Mouse (Mus musculus) forebrain, embryonic 10.5 days (tissue): ENCODE results near the gene Zswim3. TPM values are rescaled to one million over a fixed set of nuclear protein-coding genes. Genes with fewer than 3 reads are reported as not detected.

Source experiments
- DNase-seq: peaks from one replicate; pipeline ENCODE4 v3.0.0-alpha.2; 2017; ENCODE audit warnings: low spot score; ENCODE audit errors: extremely low spot score
- H3K27ac ChIP-seq: fragments of 300-500 bp; sonication (generic); 2 replicates; pipeline ENCODE4 v1.5.1; 2016; ENCODE audit warnings: mild to moderate bottlenecking
- H3K27me3 ChIP-seq: fragments of 300-500 bp; sonication (generic); 2 replicates; pipeline ENCODE4 v1.6.1; 2016; ENCODE audit warnings: mild to moderate bottlenecking; ENCODE audit not compliant: poor library complexity, severe bottlenecking
- H3K36me3 ChIP-seq: fragments of 300-500 bp; sonication (generic); replicated peaks from 2 replicates; pipeline ENCODE4 v1.6.1; 2016; ENCODE audit warnings: mild to moderate bottlenecking, moderate library complexity
- H3K4me1 ChIP-seq: fragments of 300-500 bp; sonication (generic); 2 replicates; pipeline ENCODE4 v1.6.1; 2016
- H3K4me3 ChIP-seq: fragments of 300-500 bp; sonication (generic); 2 replicates; pipeline ENCODE4 v1.5.1; 2016; ENCODE audit warnings: mild to moderate bottlenecking, moderate library complexity
- H3K9me3 ChIP-seq: fragments of 300-500 bp; sonication (generic); 2 replicates; pipeline ENCODE4 v1.6.1; 2016; ENCODE audit warnings: mild to moderate bottlenecking, moderate library complexity
- WGBS: fragments of 180-500 bp; shearing (Covaris S2); methylation state at CpG from one replicate; pipeline ENCODE4 v1.1.7; 2016; 5-methylcytosine and 5-hydroxymethylcytosine counted together
- polyA plus RNA-seq: library from polyadenylated mRNA; unstranded; fragments of >200 nt; fragmentation: Nextera tagmentation; extraction: Ambion mirVana; gene quantifications from 2 replicates; pipeline ENCODE4 v1.2.1, GENCODE M21; 2016

Zswim3 gene
- polyA plus RNA-seq, 1 experiment from 2014 or later: 9.2 TPM

DNA sequence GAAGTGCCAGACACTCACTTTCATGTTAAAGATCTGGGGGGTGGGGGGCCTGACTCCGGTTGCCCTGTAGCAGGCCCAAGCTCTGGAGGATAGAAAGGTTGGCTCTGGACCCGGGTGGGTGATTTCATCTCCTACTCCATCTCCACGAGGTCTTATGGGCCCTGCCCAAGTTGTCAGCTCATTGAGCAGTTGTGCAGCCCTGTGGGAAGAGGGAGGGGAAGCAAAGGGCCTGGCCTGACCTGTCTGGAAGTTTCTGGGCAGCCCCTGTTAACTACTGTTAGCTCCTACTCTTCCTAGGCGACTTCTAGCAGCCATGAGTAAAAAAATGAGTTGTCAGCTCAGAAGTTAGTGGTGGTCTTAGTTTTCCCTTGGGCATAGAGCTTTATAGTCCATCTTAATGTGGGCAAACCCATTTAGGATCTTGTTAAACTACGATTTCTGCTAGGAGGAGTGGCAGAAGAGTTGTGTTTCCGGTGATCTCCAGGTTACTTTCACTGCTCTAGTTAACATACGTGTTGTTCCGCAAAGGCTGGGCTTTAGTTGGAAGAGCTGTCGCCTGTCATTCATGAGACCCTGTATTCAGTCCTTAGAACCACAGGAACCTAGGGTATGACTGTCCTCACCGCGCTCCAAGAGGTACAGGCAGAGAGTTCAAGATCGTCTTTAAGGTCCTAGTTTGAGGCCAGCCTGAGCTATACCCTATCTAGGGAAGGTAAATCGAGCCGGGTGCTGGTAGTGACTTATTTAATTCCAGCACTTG is 31.5 kb upstream of the Zswim3 start:
- WGBS: 82% methylated on average over 14 of the region's 14 CpGs
- Histone ChIP-seq H3K36me3 (peaks cover 37% of the 10 kb centered on the region), H3K27me3 (no peaks in the 10 kb centered on the region), H3K27ac (no peak overlapping the region), H3K4me1 (peaks cover 33% of the 10 kb centered on the region), H3K9me3 (no peaks in the 10 kb centered on the region), H3K4me3 (no peak overlapping the region)
- no peak for DNase-seq

DNA sequence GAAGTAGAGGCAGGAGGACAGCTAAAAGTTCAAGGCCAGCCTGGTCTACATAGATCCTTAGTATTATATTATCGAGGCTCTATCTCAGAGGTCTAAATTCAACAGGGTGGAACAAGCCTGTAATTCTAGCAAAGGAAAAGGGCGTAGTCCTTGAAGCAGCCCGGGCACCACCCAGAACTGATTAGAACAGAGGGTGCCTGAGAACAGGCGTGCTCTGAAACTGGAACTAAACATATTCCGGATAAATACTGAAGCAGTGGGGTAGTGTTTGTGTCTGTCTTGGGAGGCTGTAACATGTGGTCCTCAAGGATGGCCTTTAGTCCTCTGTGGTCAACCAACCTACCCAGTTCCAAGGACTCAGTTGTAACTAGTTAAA is 30.9 kb upstream of the Zswim3 start:
- no peak overlapping the region for H3K27ac ChIP-seq
- DNase-seq: no peak
- H3K9me3 ChIP-seq: no peaks in the 10 kb centered on the region
- no peak overlapping the region for H3K4me3 ChIP-seq
- H3K27me3 ChIP-seq: no peaks in the 10 kb centered on the region
- 87% methylated on average over 5 of the region's 5 CpGs for WGBS
- H3K4me1 ChIP-seq: peaks cover 33% of the 10 kb centered on the region
- peaks cover 36% of the 10 kb centered on the region for H3K36me3 ChIP-seq

DNA sequence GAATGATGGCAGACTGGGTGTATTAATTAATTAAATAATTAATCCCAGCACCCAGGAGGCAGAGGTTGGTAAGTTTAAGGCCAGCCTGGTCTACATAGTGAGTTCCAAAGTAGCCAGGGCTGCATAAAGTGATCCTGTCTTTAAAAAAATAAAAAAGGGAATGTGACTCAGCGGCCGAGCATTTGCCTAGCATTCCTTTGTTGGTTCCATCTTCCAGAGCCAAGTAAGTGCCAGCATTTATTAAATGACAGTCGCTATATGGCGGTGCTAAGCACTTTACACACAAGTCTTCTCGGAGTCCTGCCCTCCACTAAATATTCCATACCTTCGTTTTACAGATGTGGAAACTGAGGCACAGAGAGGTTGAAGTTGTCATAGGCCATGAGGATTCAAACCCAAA is 28.8 kb upstream of the Zswim3 start:
- H3K27ac ChIP-seq: no peak overlapping the region
- peaks cover 22% of the 10 kb centered on the region for H3K4me1 ChIP-seq
- peaks cover 27% of the 10 kb centered on the region for H3K36me3 ChIP-seq
- H3K9me3 ChIP-seq: no peaks in the 10 kb centered on the region
- 92% methylated on average over 6 of the region's 6 CpGs for WGBS
- DNase-seq: no peak
- no peak overlapping the region for H3K4me3 ChIP-seq
- no peaks in the 10 kb centered on the region for H3K27me3 ChIP-seq

DNA sequence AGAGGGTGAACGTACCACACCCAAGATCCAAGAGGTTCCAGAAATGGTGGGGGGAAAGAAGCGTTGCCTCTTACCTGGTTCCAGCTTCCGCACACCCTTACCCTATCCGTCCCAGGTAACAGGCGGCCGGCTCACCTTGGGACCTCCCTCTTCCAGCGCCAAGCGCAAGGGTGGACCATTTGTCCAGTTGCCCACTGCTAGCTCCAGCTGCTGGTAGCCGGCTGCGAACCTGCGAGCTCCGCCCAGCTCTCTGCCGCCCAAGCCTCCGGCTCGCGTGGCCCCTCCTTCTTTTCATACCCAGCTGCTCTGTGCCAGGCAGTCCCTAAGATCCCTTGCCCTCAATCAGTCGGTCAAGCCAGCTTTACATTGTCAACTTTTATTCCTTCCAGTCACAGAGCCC is 28.1 kb upstream of the Zswim3 start:
- Histone ChIP-seq H3K27ac (no peak overlapping the region), H3K36me3 (peaks cover 21% of the 10 kb centered on the region), H3K27me3 (no peaks in the 10 kb centered on the region), H3K4me1 (peaks cover 15% of the 10 kb centered on the region), H3K4me3 (no peak overlapping the region), H3K9me3 (no peaks in the 10 kb centered on the region)
- no peak for DNase-seq
- WGBS: 76% methylated on average over 17 of the region's 17 CpGs

DNA sequence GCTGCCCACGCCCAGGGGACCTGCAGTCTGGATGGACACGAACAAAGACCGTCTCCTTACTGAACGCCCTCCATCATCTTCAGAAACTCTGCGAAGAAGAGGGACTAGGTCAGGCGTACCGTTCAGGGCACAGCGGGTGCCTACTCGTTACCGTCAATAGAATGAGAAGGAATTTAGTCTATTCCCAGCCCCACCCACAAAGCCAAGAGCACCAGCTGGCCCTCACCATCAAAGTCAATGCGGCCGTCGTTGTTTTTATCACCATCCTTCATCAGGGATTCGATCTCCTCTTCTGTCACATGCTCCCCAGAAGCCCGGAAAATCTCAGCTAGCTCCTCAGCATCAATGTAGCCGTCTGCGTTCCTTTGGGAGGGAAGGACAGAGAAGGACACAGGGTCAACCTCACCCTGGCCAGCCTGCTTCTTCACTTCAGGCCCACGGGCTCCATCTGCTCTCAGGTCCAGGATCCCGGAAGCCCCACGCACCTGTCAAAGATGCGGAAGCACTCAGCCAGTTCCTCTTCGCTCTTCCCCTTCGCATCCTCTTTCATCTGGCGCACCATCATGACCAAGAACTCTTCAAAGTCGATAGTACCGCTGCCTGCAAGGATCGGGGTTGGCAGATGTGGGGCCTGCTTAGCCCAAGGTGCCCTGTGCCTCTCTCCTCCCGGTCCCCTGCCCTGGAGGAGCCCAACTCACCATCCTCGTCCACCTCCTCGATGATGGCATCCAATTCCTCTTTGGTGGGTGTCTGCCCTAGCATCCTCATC is 27.5 kb upstream of the Zswim3 start:
- no peaks in the 10 kb centered on the region for H3K27me3 ChIP-seq
- peaks cover 14% of the 10 kb centered on the region for H3K36me3 ChIP-seq
- no peaks in the 10 kb centered on the region for H3K9me3 ChIP-seq
- H3K4me1 ChIP-seq: peaks cover 9% of the 10 kb centered on the region
- WGBS: 87% methylated on average over 30 of the region's 30 CpGs
- no peak overlapping the region for H3K27ac ChIP-seq
- H3K4me3 ChIP-seq: no peak overlapping the region
- no peak for DNase-seq

DNA sequence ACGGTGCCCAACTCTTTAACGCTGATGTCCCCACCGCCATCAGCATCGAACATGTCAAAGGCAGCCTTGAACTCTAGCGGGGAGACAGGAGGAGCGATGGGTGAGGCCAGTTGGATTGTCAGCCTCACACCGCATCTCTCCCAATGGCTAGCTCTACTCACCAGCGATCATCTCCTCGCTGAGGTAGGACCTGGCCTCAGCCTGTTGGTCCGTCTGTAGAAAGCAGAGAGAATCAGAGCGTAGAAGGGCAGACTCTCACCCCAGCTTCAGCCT is 26.9 kb upstream of the Zswim3 start:
- Histone ChIP-seq H3K4me1 (peaks cover 9% of the 10 kb centered on the region; the same call in 1 of the 2 replicates), H3K4me3 (no peak overlapping the region), H3K36me3 (peaks cover 9% of the 10 kb centered on the region), H3K9me3 (no peaks in the 10 kb centered on the region), H3K27ac (no peak overlapping the region), H3K27me3 (no peaks in the 10 kb centered on the region)
- WGBS: 92% methylated on average over 11 of the region's 11 CpGs
- no peak for DNase-seq

DNA sequence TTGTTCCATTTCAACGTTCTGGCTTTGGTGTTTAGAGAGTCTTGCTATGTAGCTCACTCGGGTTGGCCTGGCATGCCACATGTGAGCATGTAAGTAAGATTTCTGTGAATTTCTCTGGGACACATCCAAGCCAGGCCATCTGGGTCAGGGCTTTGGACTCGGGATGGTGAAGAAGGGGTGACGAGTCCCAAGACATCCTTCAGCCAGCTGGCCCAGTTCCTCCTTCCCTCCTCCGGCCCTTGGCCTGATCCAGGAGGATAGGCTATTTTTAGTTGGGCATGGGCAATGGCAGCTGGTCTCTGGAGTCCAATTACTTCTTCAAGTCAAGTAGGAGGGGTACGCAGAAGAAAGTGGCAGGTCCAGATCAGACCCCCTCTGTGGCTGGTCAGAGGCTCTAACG is 26.1 kb upstream of the Zswim3 start:
- H3K27me3 ChIP-seq: no peaks in the 10 kb centered on the region
- 85% methylated on average over 7 of the region's 7 CpGs for WGBS
- no peaks in the 10 kb centered on the region for H3K9me3 ChIP-seq
- H3K27ac ChIP-seq: no peak overlapping the region
- DNase-seq: no peak
- no peak overlapping the region for H3K4me3 ChIP-seq
- H3K4me1 ChIP-seq: 0 out of 2 replicates have a peak, but pooled peaks cover 5% of the 10 kb centered on the region
- peaks cover under 1% of the 10 kb centered on the region; the same call in 1 of the 2 replicates for H3K36me3 ChIP-seq

DNA sequence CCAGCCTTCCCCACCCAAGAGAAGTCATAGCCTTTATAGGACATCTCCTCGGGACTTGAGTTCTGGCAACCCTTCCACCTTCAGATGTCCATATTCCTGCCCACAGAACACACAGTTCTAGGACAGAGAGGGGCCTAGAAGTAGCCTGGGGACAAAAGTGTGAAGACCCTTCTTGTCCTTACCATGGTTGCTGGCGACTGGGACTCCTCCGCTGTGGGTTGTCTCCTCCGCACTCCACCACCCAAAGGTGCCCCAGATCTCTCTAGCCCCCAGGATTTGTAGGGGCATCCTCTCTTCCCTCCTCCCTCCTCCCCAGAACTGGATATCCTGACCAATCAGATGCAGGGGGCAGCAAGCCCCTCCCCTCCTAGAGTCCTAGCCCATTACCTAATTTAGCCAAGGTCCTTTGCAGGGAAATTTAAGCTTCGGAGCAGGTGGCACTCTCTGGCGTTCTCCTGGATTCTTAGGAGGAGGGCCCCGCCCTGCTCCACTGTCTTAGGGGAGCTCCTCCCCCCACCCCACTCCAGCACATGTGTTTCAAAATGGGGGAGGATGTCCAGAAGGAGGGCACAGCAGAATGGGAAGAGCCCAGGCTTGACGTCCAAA is 25.3 kb upstream of the Zswim3 start, which contains the start of gene Tnnc2:
Gene Tnnc2 (minus strand): TSS at position 487 of the 606 bp plus-strand sequence.
- no peak for DNase-seq
- peaks cover 6% of the 10 kb centered on the region for H3K27me3 ChIP-seq
- WGBS: 72% methylated on average over 8 of the region's 8 CpGs

DNA sequence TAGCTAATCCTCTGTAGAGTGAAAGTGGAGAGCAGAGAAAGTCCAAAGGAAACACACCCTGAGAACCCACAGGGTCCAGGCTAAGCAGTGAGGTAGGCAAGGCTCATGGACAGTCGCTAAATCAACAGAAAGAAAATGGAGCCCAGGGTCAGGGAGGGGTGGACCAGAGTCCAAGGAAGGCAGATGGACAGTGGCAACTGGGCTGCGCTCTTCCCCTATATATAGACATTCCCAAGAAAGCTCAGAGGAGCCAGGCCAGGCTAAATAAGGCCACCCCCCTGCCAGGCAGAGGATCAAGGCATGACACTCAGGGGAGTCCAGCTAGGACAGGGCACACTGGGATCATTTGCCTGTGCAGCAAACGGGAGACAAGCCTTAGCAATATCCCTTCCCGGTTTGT is 23.0 kb upstream of the Zswim3 start:
- Histone ChIP-seq H3K27ac (no peak overlapping the region), H3K27me3 (peaks cover 21% of the 10 kb centered on the region), H3K9me3 (no peaks in the 10 kb centered on the region), H3K4me1 (peaks cover 27% of the 10 kb centered on the region), H3K36me3 (no peaks in the 10 kb centered on the region), H3K4me3 (no peak overlapping the region)
- WGBS: 70% methylated on average over 4 of the region's 4 CpGs
- DNase-seq: no peak

More for the DNA sequence above, 25.3 kb upstream of the Zswim3 start, which contains the start of gene Tnnc2:
- Histone ChIP-seq H3K36me3 (no peaks in the 10 kb centered on the region), H3K9me3 (no peaks in the 10 kb centered on the region), H3K4me3 (no peak within 1 kb of the TSS), H3K27ac (no peak within 1 kb of the TSS), H3K4me1 (peaks cover 5% of the 10 kb centered on the region; the same call in 1 of the 2 replicates)

DNA sequence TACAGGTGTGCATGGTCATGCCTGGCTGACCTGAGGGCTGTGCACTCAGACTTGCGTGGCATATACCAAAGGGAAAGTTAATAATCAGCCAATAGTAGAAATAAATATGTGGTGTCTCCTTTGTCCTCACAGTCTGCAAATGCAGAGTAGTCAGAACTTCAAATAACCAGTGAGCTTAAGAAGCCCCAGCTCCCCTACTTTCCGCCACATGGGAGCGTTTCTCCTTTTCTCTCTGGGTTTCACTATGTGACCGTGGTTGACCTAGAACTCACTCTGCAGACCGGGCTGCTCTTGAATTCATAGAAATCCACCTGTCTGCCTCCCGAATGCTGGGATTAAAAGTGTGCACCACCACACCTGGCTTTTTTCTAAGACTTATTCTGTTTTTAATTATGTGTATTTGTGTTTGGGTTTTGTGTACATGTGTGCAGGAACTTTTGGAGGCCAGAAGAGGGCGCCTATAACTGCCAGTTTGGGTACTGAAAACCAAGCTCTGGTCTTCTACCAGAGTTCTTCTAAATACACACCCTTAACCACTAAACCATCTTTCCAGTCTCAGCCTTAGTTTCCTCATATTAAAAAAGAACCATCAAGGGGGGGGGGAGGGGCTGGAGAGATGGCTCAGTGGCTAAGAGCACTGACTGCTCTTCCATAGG is 20.8 kb upstream of the Zswim3 start:
- Histone ChIP-seq H3K27ac (no peak overlapping the region), H3K4me3 (no peak overlapping the region), H3K4me1 (peaks cover 35% of the 10 kb centered on the region), H3K27me3 (peaks cover 24% of the 10 kb centered on the region), H3K36me3 (peaks cover 6% of the 10 kb centered on the region), H3K9me3 (no peaks in the 10 kb centered on the region)
- DNase-seq: no peak
- 74% methylated on average over 7 of the region's 7 CpGs for WGBS

DNA sequence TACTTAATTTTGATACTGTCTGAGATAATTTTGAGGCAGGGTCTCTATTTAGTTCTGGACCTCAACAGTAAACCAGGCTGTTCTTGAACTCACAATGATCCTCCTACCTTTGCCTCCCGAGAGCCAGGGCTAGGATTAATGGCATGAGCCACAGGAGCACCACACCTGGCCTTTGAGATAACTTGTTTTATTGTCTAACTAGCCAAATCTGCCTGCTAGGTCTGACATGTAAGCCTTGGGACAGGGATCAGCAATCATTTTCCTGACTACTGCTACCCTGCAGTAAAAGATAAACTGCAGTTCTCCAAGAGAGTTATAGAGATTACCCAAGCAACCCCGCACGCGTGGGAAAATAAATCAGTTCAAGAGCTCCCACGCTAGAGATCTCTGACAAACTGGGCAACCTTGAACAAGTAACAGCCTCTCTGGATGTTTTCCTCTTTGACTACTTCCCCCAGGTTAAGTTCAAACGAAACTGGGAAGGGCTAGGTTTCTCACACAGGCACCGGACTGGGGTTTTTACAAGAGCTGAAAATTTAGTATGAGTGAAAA is 20.0 kb upstream of the Zswim3 start:
- peaks cover 11% of the 10 kb centered on the region for H3K36me3 ChIP-seq
- H3K27me3 ChIP-seq: peaks cover 24% of the 10 kb centered on the region
- 21% methylated on average over 7 of the region's 7 CpGs for WGBS
- DNase-seq: no peak
- peak overlapping the region; percentile 79 for H3K4me3 ChIP-seq
- H3K9me3 ChIP-seq: no peaks in the 10 kb centered on the region
- peak overlapping the region; percentile 88 for H3K27ac ChIP-seq
- peaks cover 36% of the 10 kb centered on the region for H3K4me1 ChIP-seq
